Mouse (Mus musculus): ENCODE results near the gene Rgcc.

- TF ChIP-seq CTCF (IDR thresholded peaks at IDR 0.05): no peak
- no peak for TF ChIP-seq EP300 (IDR thresholded peaks at IDR 0.05)
Measured at GRCm38 (mm10) chr14:79313439-79314175, 12.2 kb upstream of the Rgcc start.

Data from lung, postnatal 0 days (tissue).